Mouse (Mus musculus): ENCODE data around the gene Strip1. TPM values are rescaled to one million over a fixed set of nuclear protein-coding genes. Genes with fewer than 3 reads are reported as not detected.

Gene Strip1
- polyA plus RNA-seq, 1 experiment from 2014 or later: 158 TPM

DNA sequence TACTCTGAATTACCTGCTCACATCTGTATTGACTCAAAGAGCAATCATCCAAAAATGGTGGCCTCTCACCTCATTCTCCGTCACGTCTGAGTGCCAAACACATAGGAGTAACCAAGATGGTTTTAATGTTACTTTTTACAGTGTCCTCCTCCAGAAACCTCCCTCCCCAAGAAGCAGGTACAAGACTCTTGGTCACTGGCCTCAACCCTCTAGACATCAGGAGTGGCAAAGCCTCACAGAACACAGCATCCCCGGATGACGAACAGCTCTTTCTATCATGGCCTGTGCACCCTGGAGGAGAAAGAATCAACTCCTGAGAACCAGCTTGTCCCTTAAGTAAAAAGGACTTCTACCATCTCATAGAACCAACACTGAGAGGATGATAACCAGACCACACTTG lies 1.3 kb upstream of the Strip1 start:
- DNase-seq (ENCODE audit: low spot score) (no peak), ATAC-seq (ENCODE audit: low FRiP score) (no peak)
- no peaks in the 10 kb centered on the region for H3K27me3 ChIP-seq (ENCODE audit: control insufficient read depth, insufficient read depth, low read length)
- no peak overlapping the region for H3K4me2 ChIP-seq (replicated peaks)
- WGBS: 95% methylated on average over 4 of the region's 4 CpGs
- no peaks in the 10 kb centered on the region for H3K9me3 ChIP-seq (ENCODE audit: control insufficient read depth, low read length)
- H3K4me3 ChIP-seq (replicated peaks; ENCODE audit: low read length): no peak overlapping the region
- peaks cover 18% of the 10 kb centered on the region for H3K36me3 ChIP-seq (replicated peaks; ENCODE audit: control insufficient read depth, insufficient read depth)
- H3K27ac ChIP-seq: no peak overlapping the region
- H3K9ac ChIP-seq: no peak overlapping the region
- peaks cover 19% of the 10 kb centered on the region for H3K4me1 ChIP-seq (replicated peaks; ENCODE audit: control insufficient read depth, insufficient read depth, low read length)

DNA sequence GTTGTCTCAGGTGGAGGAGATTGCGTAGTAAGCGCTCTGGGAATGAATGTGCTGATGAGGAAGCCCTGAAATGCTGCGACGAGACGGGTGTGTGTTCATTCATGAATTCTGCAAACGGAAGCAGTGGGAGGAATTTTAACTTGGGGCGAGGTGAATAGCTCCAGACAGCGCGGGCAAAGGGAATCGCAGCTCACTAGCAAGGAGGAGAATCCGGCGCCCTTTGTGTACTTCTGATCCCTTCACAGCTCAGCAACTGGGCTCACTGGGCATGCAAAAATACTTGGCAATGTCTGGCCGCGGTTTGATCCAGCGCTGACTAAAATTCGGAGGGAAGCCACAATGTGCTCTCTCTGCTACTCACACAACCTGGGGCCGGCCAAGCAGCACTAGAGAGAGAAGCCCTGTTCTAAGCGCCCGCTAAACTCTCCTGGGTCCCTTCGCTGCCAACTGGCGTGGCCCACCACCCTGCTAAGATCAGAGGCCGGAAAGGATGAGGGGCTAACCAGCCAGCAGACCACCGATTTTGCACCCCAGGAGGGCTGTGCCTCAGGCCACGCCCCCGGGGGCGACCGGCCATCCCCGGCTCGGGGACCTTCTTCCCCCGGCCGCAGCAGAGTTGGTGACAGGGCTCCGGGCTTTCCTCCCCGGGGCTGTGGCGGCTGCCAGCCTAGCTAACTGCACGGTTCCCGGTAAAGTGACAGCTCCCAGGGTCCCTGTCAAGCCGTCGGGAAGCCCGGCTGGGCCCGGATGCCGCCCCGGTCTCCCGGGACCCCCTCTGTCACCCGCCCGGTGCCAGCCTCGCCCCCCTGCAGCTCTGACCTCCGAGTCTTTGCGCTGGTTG lies 592 bp downstream of the Strip1 start, which contains the start of gene Gm10961:
Gene Gm10961, plus strand, starts transcription at position 641 of the 841 bp plus-strand sequence.
- H3K9me3 ChIP-seq (ENCODE audit: control insufficient read depth, low read length): no peaks in the 10 kb centered on the region
- no peaks in the 10 kb centered on the region for H3K27me3 ChIP-seq (ENCODE audit: control insufficient read depth, insufficient read depth, low read length)
- under 1% methylated on average over 47 of the region's 48 CpGs for WGBS
- peak within 1 kb of the TSS; percentile 99 for H3K27ac ChIP-seq
- H3K36me3 ChIP-seq (replicated peaks; ENCODE audit: control insufficient read depth, insufficient read depth): peaks cover 36% of the 10 kb centered on the region
- H3K4me3 ChIP-seq (replicated peaks; ENCODE audit: low read length): peak within 1 kb of the TSS; percentile 92
- H3K9ac ChIP-seq: peak within 1 kb of the TSS; percentile 98
- ATAC-seq (ENCODE audit: low FRiP score) (peak; percentile 80), DNase-seq (ENCODE audit: low spot score) (peak; percentile 38)
- H3K4me2 ChIP-seq (replicated peaks): peak within 1 kb of the TSS; percentile 74
- peaks cover 19% of the 10 kb centered on the region for H3K4me1 ChIP-seq (replicated peaks; ENCODE audit: control insufficient read depth, insufficient read depth, low read length)

DNA sequence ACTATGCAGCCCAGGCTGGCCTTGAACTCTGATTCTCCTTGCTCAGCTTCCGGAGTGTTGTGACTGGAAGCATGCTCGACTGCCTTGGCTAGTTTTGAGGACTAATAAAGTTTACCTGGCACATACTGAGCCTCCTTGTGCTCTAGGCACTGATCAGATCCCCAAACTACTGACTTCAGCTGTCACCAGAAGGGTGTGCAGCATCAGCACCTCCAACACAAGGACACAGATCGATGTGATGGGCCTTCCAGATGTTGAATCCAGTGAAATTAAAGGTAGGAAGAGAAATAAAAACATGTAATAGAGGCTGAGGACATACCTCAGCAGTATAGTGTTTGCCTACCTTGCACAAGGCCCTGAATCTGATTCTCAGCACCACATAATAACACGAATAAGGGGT lies 2.1 kb downstream of the Strip1 start:
- DNase-seq (ENCODE audit: low spot score) (no peak), ATAC-seq (ENCODE audit: low FRiP score) (no peak)
- Histone ChIP-seq H3K9me3 (ENCODE audit: control insufficient read depth, low read length) (no peaks in the 10 kb centered on the region), H3K9ac (no peak overlapping the region), H3K27me3 (ENCODE audit: control insufficient read depth, insufficient read depth, low read length) (no peaks in the 10 kb centered on the region), H3K4me1 (replicated peaks; ENCODE audit: control insufficient read depth, insufficient read depth, low read length) (peaks cover 19% of the 10 kb centered on the region), H3K27ac (no peak overlapping the region), H3K4me2 (replicated peaks) (no peak overlapping the region; the same call in 1 of the 2 replicates), H3K4me3 (replicated peaks; ENCODE audit: low read length) (no peak overlapping the region), H3K36me3 (replicated peaks; ENCODE audit: control insufficient read depth, insufficient read depth) (peaks cover 51% of the 10 kb centered on the region)
- 96% methylated on average over 4 of the region's 4 CpGs for WGBS

DNA sequence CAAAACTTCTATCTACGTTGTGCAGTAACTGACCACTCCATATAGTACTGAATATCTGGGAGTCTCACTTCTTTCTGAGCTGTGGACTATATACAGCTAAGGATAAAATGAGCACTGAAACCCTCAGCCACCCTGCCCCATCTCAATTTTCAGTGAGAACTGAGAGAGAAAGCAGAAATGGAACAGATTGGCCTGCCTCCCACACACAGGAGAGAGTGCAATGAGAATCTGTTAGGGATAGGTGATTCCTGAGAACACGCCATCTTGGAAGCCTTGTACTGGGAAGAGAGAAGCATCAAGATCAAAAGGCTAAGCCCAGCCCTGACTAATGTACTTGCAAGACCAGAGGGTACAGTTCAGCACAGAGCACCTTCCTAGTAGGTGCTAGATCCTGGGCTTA lies 2.9 kb downstream of the Strip1 start:
- Histone ChIP-seq H3K4me3 (replicated peaks; ENCODE audit: low read length) (no peak overlapping the region), H3K4me1 (replicated peaks; ENCODE audit: control insufficient read depth, insufficient read depth, low read length) (peaks cover 19% of the 10 kb centered on the region), H3K27me3 (ENCODE audit: control insufficient read depth, insufficient read depth, low read length) (no peaks in the 10 kb centered on the region), H3K36me3 (replicated peaks; ENCODE audit: control insufficient read depth, insufficient read depth) (peaks cover 60% of the 10 kb centered on the region), H3K9ac (no peak overlapping the region), H3K4me2 (replicated peaks) (no peak overlapping the region), H3K27ac (no peak overlapping the region), H3K9me3 (ENCODE audit: control insufficient read depth, low read length) (no peaks in the 10 kb centered on the region)
- DNase-seq (ENCODE audit: low spot score) (no peak), ATAC-seq (ENCODE audit: low FRiP score) (no peak)
- WGBS: 99% methylated on average over 2 of the region's 2 CpGs

DNA sequence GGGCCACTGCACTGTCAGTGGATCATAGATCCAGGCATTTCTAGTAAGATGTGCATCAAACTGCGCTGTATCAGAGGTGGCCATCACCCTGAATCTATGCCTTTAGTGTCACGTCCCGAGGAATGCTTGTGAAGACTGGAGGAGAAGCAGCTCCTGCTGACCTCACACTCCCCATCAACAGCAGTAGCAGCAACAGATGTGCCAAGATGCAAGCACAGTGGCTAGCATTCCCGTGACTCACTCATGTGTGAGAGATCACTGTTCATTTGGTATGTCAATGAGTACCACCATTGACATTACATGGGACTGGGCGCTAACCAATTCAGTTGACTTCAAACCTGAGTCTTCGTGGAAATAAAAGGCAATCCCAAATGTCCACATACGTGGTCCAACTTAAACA lies 3.9 kb downstream of the Strip1 start:
- H3K27ac ChIP-seq: no peak overlapping the region
- peaks cover 69% of the 10 kb centered on the region for H3K36me3 ChIP-seq (replicated peaks; ENCODE audit: control insufficient read depth, insufficient read depth)
- no peaks in the 10 kb centered on the region for H3K9me3 ChIP-seq (ENCODE audit: control insufficient read depth, low read length)
- ATAC-seq (ENCODE audit: low FRiP score) (no peak), DNase-seq (ENCODE audit: low spot score) (no peak)
- H3K4me1 ChIP-seq (replicated peaks; ENCODE audit: control insufficient read depth, insufficient read depth, low read length): peaks cover 19% of the 10 kb centered on the region
- no peaks in the 10 kb centered on the region for H3K27me3 ChIP-seq (ENCODE audit: control insufficient read depth, insufficient read depth, low read length)
- H3K9ac ChIP-seq: no peak overlapping the region
- H3K4me2 ChIP-seq (replicated peaks): no peak overlapping the region
- H3K4me3 ChIP-seq (replicated peaks; ENCODE audit: low read length): no peak overlapping the region
- WGBS: 86% methylated on average over 7 of the region's 7 CpGs

DNA sequence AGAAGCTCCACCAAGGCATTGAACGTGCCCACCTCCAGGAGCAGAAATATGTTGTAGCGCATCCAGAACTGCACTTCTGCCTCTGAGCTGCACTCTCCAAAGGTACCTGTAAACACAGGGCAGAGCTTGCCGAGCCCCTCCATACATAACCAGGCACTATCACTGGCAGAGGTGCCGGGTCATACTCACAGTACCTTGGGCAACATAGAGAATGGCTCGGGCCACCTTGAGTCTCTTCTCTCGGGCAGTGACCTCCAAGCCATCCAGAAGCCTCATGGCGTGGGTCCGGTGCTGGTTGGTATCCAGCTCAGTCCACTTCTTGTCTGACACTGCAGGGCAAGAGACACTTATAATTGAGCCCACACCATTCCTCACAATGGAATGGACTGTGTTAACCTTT lies 4.7 kb downstream of the Strip1 start:
- no peak overlapping the region for H3K4me2 ChIP-seq (replicated peaks)
- no peak for ATAC-seq (ENCODE audit: low FRiP score)
- no peak overlapping the region for H3K9ac ChIP-seq
- WGBS: 97% methylated on average over 8 of the region's 8 CpGs
- H3K9me3 ChIP-seq (ENCODE audit: control insufficient read depth, low read length): no peaks in the 10 kb centered on the region
- peaks cover 19% of the 10 kb centered on the region for H3K4me1 ChIP-seq (replicated peaks; ENCODE audit: control insufficient read depth, insufficient read depth, low read length)
- no peak for DNase-seq (ENCODE audit: low spot score)
- H3K27me3 ChIP-seq (ENCODE audit: control insufficient read depth, insufficient read depth, low read length): no peaks in the 10 kb centered on the region
- peaks cover 78% of the 10 kb centered on the region for H3K36me3 ChIP-seq (replicated peaks; ENCODE audit: control insufficient read depth, insufficient read depth)
- no peak overlapping the region for H3K27ac ChIP-seq
- H3K4me3 ChIP-seq (replicated peaks; ENCODE audit: low read length): no peak overlapping the region

DNA sequence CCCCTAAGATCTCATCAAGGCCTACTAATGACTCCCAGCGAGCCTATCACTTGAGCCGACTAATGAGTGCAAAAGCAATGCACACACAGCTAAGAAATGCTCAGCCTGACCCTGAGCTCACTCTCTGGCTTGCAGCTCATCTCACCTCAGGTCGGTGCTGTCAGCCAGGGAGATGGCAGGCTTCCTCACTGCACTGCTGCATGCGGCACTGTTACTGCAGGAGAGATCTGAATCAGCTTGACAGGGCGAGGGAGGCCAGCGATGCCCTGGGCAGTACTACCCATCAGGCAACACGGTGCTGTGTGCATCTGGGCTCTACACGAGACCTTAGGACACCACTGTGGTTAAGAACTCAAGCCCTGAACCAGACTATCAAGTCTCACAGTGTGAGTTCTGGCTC lies 6.0 kb downstream of the Strip1 start:
- ATAC-seq (ENCODE audit: low FRiP score) (no peak), DNase-seq (ENCODE audit: low spot score) (no peak)
- Histone ChIP-seq H3K9me3 (ENCODE audit: control insufficient read depth, low read length) (no peaks in the 10 kb centered on the region), H3K27me3 (ENCODE audit: control insufficient read depth, insufficient read depth, low read length) (no peaks in the 10 kb centered on the region), H3K4me2 (replicated peaks) (no peak overlapping the region), H3K4me1 (replicated peaks; ENCODE audit: control insufficient read depth, insufficient read depth, low read length) (peaks cover 19% of the 10 kb centered on the region), H3K9ac (no peak overlapping the region), H3K36me3 (replicated peaks; ENCODE audit: control insufficient read depth, insufficient read depth) (peaks cover 90% of the 10 kb centered on the region), H3K27ac (no peak overlapping the region), H3K4me3 (replicated peaks; ENCODE audit: low read length) (no peak overlapping the region)
- WGBS: 92% methylated on average over 8 of the region's 8 CpGs

DNA sequence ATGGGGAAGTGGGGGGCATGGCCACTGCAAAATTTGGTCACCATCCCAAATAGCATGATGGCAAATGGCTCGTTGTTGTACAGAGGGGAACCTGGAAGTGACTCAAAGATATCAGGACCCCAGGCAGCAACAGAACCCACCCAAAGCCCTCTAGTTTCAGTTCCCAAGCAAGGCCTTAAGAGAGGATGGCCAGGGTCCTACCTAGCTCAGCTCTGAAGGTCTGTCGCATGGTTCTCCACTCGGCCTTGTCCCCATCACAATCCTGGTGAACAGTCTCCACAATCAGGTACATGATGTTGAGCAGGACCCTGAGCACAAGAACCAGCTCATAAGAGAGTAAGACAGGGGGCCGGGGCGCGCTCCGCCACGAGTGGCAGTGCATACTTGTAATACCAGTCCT lies 7.1 kb downstream of the Strip1 start:
- H3K9me3 ChIP-seq (ENCODE audit: control insufficient read depth, low read length): no peaks in the 10 kb centered on the region
- no peak overlapping the region for H3K4me2 ChIP-seq (replicated peaks)
- DNase-seq (ENCODE audit: low spot score) (no peak), ATAC-seq (ENCODE audit: low FRiP score) (no peak)
- peaks cover 8% of the 10 kb centered on the region; the same call in 1 of the 2 replicates for H3K4me1 ChIP-seq (replicated peaks; ENCODE audit: control insufficient read depth, insufficient read depth, low read length)
- no peak overlapping the region for H3K9ac ChIP-seq
- 98% methylated on average over 8 of the region's 8 CpGs for WGBS
- H3K4me3 ChIP-seq (replicated peaks; ENCODE audit: low read length): no peak overlapping the region
- no peaks in the 10 kb centered on the region for H3K27me3 ChIP-seq (ENCODE audit: control insufficient read depth, insufficient read depth, low read length)
- H3K27ac ChIP-seq: no peak overlapping the region
- H3K36me3 ChIP-seq (replicated peaks; ENCODE audit: control insufficient read depth, insufficient read depth): peaks cover 96% of the 10 kb centered on the region

DNA sequence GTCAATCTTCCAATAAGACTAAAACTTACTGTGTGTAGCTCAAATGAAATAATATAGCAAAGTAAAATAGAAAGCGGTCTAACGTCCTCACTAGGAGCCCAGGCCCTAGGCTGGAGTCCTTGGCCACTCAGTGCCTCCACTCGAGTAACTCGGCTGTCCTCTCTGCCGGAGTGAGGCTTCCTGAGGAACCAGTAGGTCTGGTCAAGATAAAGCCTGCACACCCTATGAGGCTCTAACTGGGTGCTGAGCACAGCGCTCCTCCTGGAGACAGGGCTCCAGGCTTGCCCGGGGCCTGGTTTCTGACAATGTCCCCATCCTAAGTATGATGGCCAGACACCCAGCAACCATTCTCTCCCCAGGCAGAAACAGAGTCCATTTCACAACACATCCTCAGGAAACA lies 9.0 kb downstream of the Strip1 start:
- Histone ChIP-seq H3K36me3 (replicated peaks; ENCODE audit: control insufficient read depth, insufficient read depth) (peaks cover 98% of the 10 kb centered on the region), H3K9ac (no peak overlapping the region), H3K27me3 (ENCODE audit: control insufficient read depth, insufficient read depth, low read length) (no peaks in the 10 kb centered on the region), H3K9me3 (ENCODE audit: control insufficient read depth, low read length) (no peaks in the 10 kb centered on the region), H3K27ac (no peak overlapping the region), H3K4me3 (replicated peaks; ENCODE audit: low read length) (no peak overlapping the region), H3K4me1 (replicated peaks; ENCODE audit: control insufficient read depth, insufficient read depth, low read length) (no peaks in the 10 kb centered on the region), H3K4me2 (replicated peaks) (no peak overlapping the region)
- 97% methylated on average over 7 of the region's 7 CpGs for WGBS
- ATAC-seq (ENCODE audit: low FRiP score) (no peak), DNase-seq (ENCODE audit: low spot score) (no peak)

All from hindbrain, embryonic 14.5 days (tissue).